Mouse (Mus musculus) heart, adult 2 months (tissue): ENCODE measurements around the gene Bend4.

Experiments used
- CTCF ChIP-seq: fragments of 200-600 bp; IDR thresholded peaks from 2 replicates; pipeline ENCODE4 v1.8.1; 2022; ENCODE audit warnings: antibody characterized with exemption, mild to moderate bottlenecking, moderate library complexity
- POLR2A ChIP-seq: fragments of 200-500 bp; IDR thresholded peaks from 2 replicates; pipeline ENCODE4 v1.6.1; 2011; ENCODE audit warnings: mild to moderate bottlenecking, low read depth, low read length, control low read depth; ENCODE audit not compliant: insufficient read depth

GRCm38 (mm10) chr5:67427443-67428360, at the start of gene Bend4:
- no peak for TF ChIP-seq POLR2A
- no peak for TF ChIP-seq CTCF
